ENCODE assay signal across 9 mouse cellular contexts in the genomic region with DNA sequence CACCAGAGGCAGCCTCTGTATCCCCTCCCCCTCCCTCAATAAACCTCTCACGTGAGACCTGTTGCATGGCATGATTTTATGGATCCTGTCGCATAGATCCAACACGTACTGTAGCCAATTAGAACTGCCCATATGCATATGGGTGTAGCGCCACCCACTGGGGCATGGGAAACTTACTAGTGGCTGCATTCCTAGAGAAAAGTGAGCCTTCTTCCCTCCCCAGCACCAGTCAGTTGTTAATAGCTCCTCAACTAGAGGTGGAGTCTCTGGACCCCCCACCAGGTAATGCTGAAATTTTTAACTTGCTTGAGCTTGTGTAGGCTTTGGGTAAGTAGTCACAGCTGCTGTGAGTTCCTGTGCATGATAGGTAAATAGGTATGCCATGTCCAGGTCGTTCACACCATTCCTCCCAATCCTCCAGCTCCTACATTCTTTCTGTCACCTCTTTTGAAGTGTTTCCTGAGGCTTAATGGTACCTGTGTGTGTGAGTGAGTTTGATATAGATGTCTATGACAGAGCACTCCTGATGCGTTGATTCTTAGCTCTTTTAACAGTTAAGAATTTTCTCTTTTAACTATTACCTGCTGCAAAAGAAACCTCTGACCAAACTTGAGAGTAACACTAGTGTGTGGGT.
DNase-seq lines count a peak whose midpoint lies in the region; ATAC-seq and TF ChIP-seq lines count a peak whose summit lies in the region.
"Had no signal": no experiment of that assay in that cellular context is flagged by ENCODE, and none has a peak within 500 bp of the region (broad histone marks: within the 10 kb centered on the region; RNA-seq: fewer than 3 reads in every experiment).

No protein-coding gene starts in this region.

- no peak overlapping the region for H3K4me2 ChIP-seq in heart, postnatal 0 days (ENCODE audit: low read depth, low read length)
- H3K4me2 ChIP-seq in midbrain, postnatal 0 days (ENCODE audit: low read depth, low read length, poor library complexity, severe bottlenecking) = no peak overlapping the region

- no peak overlapping the region for H3K4me3 ChIP-seq in heart, postnatal 0 days (ENCODE audit: low read depth, low read length)
- no peak overlapping the region for H3K4me3 ChIP-seq in midbrain, postnatal 0 days (ENCODE audit: low read depth, low read length)
- H3K4me3 ChIP-seq in midbrain, embryonic 10.5 days = no peak overlapping the region

- no peak overlapping the region for H3K27ac ChIP-seq in heart, postnatal 0 days (ENCODE audit: low read depth)
- no peak overlapping the region for H3K27ac ChIP-seq in midbrain, postnatal 0 days (ENCODE audit: low read depth, low read length)
- H3K27ac ChIP-seq in midbrain, embryonic 10.5 days (replicated peaks) = no peak overlapping the region
- H3K27ac ChIP-seq: macrophage had no signal

- H3K4me1 ChIP-seq in heart, postnatal 0 days (ENCODE audit: control insufficient read depth, insufficient read depth) = no peaks in the 10 kb centered on the region
- no peaks in the 10 kb centered on the region for H3K4me1 ChIP-seq in midbrain, postnatal 0 days (ENCODE audit: insufficient read depth, low read length)
- no peaks in the 10 kb centered on the region for H3K4me1 ChIP-seq in midbrain, embryonic 10.5 days

- H3K27me3 ChIP-seq in heart, postnatal 0 days (ENCODE audit: control insufficient read depth, insufficient read depth, low read length) = no peaks in the 10 kb centered on the region
- no peaks in the 10 kb centered on the region for H3K27me3 ChIP-seq in midbrain, postnatal 0 days (ENCODE audit: insufficient read depth, low read length)
- no peaks in the 10 kb centered on the region for H3K27me3 ChIP-seq in midbrain, embryonic 10.5 days (ENCODE audit: low read depth, poor library complexity, severe bottlenecking)

- no peak for DNase-seq in heart, postnatal 0 days (ENCODE audit: low spot score)
- no peak for DNase-seq in heart, adult 9 months (ENCODE audit: low spot score in 2 of 2)
- no peak for DNase-seq in midbrain, postnatal 0 days (ENCODE audit: low spot score)
- DNase-seq in midbrain, embryonic 10.5 days (ENCODE audit: low spot score) = no peak
- DNase-seq in embryo, embryonic 11 days = peak; percentile 38
- peak; percentile 15 for DNase-seq in retina, postnatal 1 day
- no peak for DNase-seq in right cerebral cortex, adult 2 months (ENCODE audit: low spot score in 2 of 2)
- no peak for DNase-seq in frontal cortex, postnatal 25 days (ENCODE audit: low spot score in 2 of 2)

- no peak overlapping the region for H3K9ac ChIP-seq in heart, postnatal 0 days (replicated peaks; ENCODE audit: low read depth, low read length)
- no peak overlapping the region for H3K9ac ChIP-seq in midbrain, postnatal 0 days (replicated peaks; ENCODE audit: low read length, poor library complexity, severe bottlenecking)

- H3K36me3 ChIP-seq in heart, postnatal 0 days (replicated peaks; ENCODE audit: control insufficient read depth, insufficient read depth, low read length) = no peaks in the 10 kb centered on the region
- H3K36me3 ChIP-seq in midbrain, postnatal 0 days (ENCODE audit: insufficient read depth, low read length) = no peaks in the 10 kb centered on the region
- H3K36me3 ChIP-seq in midbrain, embryonic 10.5 days = no peaks in the 10 kb centered on the region

- no peak for ATAC-seq in heart, postnatal 0 days (ENCODE audit: insufficient read depth, low read depth)
- no peak for ATAC-seq in midbrain, postnatal 0 days (ENCODE audit: low FRiP score)

- no peak for TF ChIP-seq EP300 in heart, postnatal 0 days (IDR thresholded peaks at IDR 0.05; ENCODE audit: low read depth)

- peak; percentile 47 for TF ChIP-seq CTCF in heart, postnatal 0 days (IDR thresholded peaks at IDR 0.05; ENCODE audit: low read depth)
- TF ChIP-seq CTCF in midbrain, postnatal 0 days (IDR thresholded peaks at IDR 0.05) = peak; percentile 51

- H3K9me3 ChIP-seq in heart, postnatal 0 days (replicated peaks; ENCODE audit: control insufficient read depth, low read length) = no peaks in the 10 kb centered on the region
- H3K9me3 ChIP-seq in midbrain, postnatal 0 days (ENCODE audit: low read length) = no peaks in the 10 kb centered on the region
- no peaks in the 10 kb centered on the region for H3K9me3 ChIP-seq in midbrain, embryonic 10.5 days (replicated peaks)

- 17% methylated on average over 6 of the region's 6 CpGs for WGBS in heart, postnatal 0 days
- 34% methylated on average over 6 of the region's 6 CpGs for WGBS in midbrain, postnatal 0 days
- WGBS in midbrain, embryonic 10.5 days = 37% methylated on average over 6 of the region's 6 CpGs

Comparison
In these comparisons a context has a peak if more than half of its experiments do, and no peak if none do; other contexts are left out.
1. DNase-seq: peak in embryo, embryonic 11 days (single experiment) and retina, postnatal 1 day (single experiment); none in heart, postnatal 0 days (single experiment), heart, adult 9 months (0 of 2), midbrain, postnatal 0 days (single experiment), midbrain, embryonic 10.5 days (single experiment), right cerebral cortex, adult 2 months (0 of 2) and frontal cortex, postnatal 25 days (0 of 2).